Mouse (Mus musculus) stomach, embryonic 15.5 days (tissue): Measurements from ENCODE around the gene Upf3b. TPM values are rescaled to one million over a fixed set of nuclear protein-coding genes. Genes with fewer than 3 reads are reported as not detected.

Experiments
- ATAC-seq: fragments of 200-750 bp; cut with Nextera tagmentation; 2 replicates; pipeline ENCODE4 v1.8.0; 2017; ENCODE audit warnings: low read depth, moderate number of reproducible peaks, moderate TSS enrichment; ENCODE audit not compliant: insufficient read depth, low FRiP score
- H3K27ac ChIP-seq: fragments of 300-500 bp; sonication (generic); 2 replicates; pipeline ENCODE4 v1.5.1; 2015; ENCODE audit warnings: mild to moderate bottlenecking, inconsistent platforms
- H3K27me3 ChIP-seq: fragments of 300-500 bp; sonication (generic); replicated peaks from 2 replicates; pipeline ENCODE4 v1.6.1; 2015; ENCODE audit warnings: inconsistent platforms
- H3K36me3 ChIP-seq: fragments of 300-500 bp; sonication (generic); 2 replicates; pipeline ENCODE4 v1.6.1; 2015; ENCODE audit warnings: inconsistent platforms
- H3K4me1 ChIP-seq: fragments of 300-500 bp; sonication (generic); 2 replicates; pipeline ENCODE4 v1.6.1; 2015; ENCODE audit warnings: inconsistent platforms
- H3K4me2 ChIP-seq: fragments of 300-500 bp; sonication (generic); 2 replicates; pipeline ENCODE4 v1.6.1; 2015; ENCODE audit warnings: mild to moderate bottlenecking, inconsistent platforms
- H3K4me3 ChIP-seq: fragments of 300-500 bp; sonication (generic); replicated peaks from 2 replicates; pipeline ENCODE4 v1.5.1; 2015; ENCODE audit warnings: inconsistent platforms
- H3K9ac ChIP-seq: fragments of 300-500 bp; sonication (generic); 2 replicates; pipeline ENCODE4 v1.6.1; 2015; ENCODE audit warnings: inconsistent platforms
- H3K9me3 ChIP-seq: fragments of 300-500 bp; sonication (generic); 2 replicates; pipeline ENCODE4 v1.6.1; 2016; ENCODE audit warnings: inconsistent platforms
- WGBS: fragments of 180-500 bp; shearing (Covaris S2); methylation state at CpG from one replicate; pipeline ENCODE4 v1.1.7; 2015; 5-methylcytosine and 5-hydroxymethylcytosine counted together
- polyA plus RNA-seq: library from polyadenylated mRNA; unstranded; fragments of >200 nt; fragmentation: Nextera tagmentation; extraction: Ambion mirVana; gene quantifications from 2 replicates; pipeline ENCODE4 v1.2.1, GENCODE M21; 2015

Upf3b gene
- polyA plus RNA-seq, 1 experiment from 2014 or later: 22.3 TPM

GRCm38 (mm10) chrX:37074262-37074892, 35.7 kb downstream of the Upf3b start:
- 41% methylated on average over 9 of the region's 9 CpGs for WGBS
- no peak; the same call in 1 of the 2 replicates for ATAC-seq
- Histone ChIP-seq H3K27ac (no peak overlapping the region), H3K36me3 (no peaks in the 10 kb centered on the region), H3K4me3 (no peak overlapping the region), H3K27me3 (no peaks in the 10 kb centered on the region), H3K4me1 (no peaks in the 10 kb centered on the region), H3K9me3 (no peaks in the 10 kb centered on the region), H3K9ac (no peak overlapping the region), H3K4me2 (no peak overlapping the region)

- H3K27me3 ChIP-seq: no peaks in the 10 kb centered on the region
- no peak overlapping the region for H3K4me3 ChIP-seq
- ATAC-seq: no peak
- no peaks in the 10 kb centered on the region for H3K4me1 ChIP-seq
- no peak overlapping the region for H3K9ac ChIP-seq
- no peaks in the 10 kb centered on the region for H3K9me3 ChIP-seq
- no peak overlapping the region for H3K4me2 ChIP-seq
- H3K27ac ChIP-seq: no peak overlapping the region
- WGBS: 76% methylated on average over 5 of the region's 5 CpGs
- no peaks in the 10 kb centered on the region for H3K36me3 ChIP-seq
These were observed 41.4 kb downstream of the Upf3b start for GRCm38 (mm10) chrX:37068766-37069165.

GRCm38 (mm10) chrX:37067299-37067698, 42.8 kb downstream of the Upf3b start:
- 77% methylated on average over 3 of the region's 3 CpGs for WGBS
- Histone ChIP-seq H3K27me3 (no peaks in the 10 kb centered on the region), H3K4me1 (no peaks in the 10 kb centered on the region), H3K36me3 (no peaks in the 10 kb centered on the region), H3K27ac (no peak overlapping the region), H3K4me3 (no peak overlapping the region), H3K9ac (no peak overlapping the region), H3K4me2 (no peak overlapping the region), H3K9me3 (no peaks in the 10 kb centered on the region)
- no peak for ATAC-seq

- H3K9me3 ChIP-seq: no peaks in the 10 kb centered on the region
- H3K36me3 ChIP-seq: no peaks in the 10 kb centered on the region
- no peaks in the 10 kb centered on the region for H3K4me1 ChIP-seq
- no peak overlapping the region for H3K4me3 ChIP-seq
- WGBS: 77% methylated on average over 9 of the region's 9 CpGs
- no peaks in the 10 kb centered on the region for H3K27me3 ChIP-seq
- no peak overlapping the region for H3K4me2 ChIP-seq
- no peak for ATAC-seq
- no peak overlapping the region for H3K9ac ChIP-seq
- no peak overlapping the region for H3K27ac ChIP-seq
These were observed 46.2 kb downstream of the Upf3b start for GRCm38 (mm10) chrX:37063902-37064301.

- no peak for ATAC-seq
- peak overlapping the region; percentile 33 for H3K4me3 ChIP-seq
- H3K9me3 ChIP-seq: no peaks in the 10 kb centered on the region
- H3K36me3 ChIP-seq: no peaks in the 10 kb centered on the region
- H3K9ac ChIP-seq: no peak overlapping the region
- no peak overlapping the region for H3K27ac ChIP-seq
- peak overlapping the region; percentile 76 for H3K4me2 ChIP-seq
- peaks cover 8% of the 10 kb centered on the region for H3K27me3 ChIP-seq
- H3K4me1 ChIP-seq: 0 out of 2 replicates have a peak, but pooled peaks cover 7% of the 10 kb centered on the region
- 22% methylated on average over 62 of the region's 70 CpGs for WGBS
These were observed 61.0 kb downstream of the Upf3b start for GRCm38 (mm10) chrX:37048890-37049823.

- Histone ChIP-seq H3K4me1 (0 out of 2 replicates have a peak, but pooled peaks cover 7% of the 10 kb centered on the region), H3K36me3 (no peaks in the 10 kb centered on the region), H3K9ac (no peak within 1 kb of the TSS), H3K27me3 (peaks cover 8% of the 10 kb centered on the region), H3K4me2 (peak within 1 kb of the TSS; percentile 76), H3K27ac (no peak within 1 kb of the TSS), H3K4me3 (peak within 1 kb of the TSS; percentile 33), H3K9me3 (no peaks in the 10 kb centered on the region)
- WGBS: 20% methylated on average over 38 of the region's 38 CpGs
- ATAC-seq: no peak
These were observed 61.8 kb downstream of the Upf3b start, which contains the start of gene Sowahd for GRCm38 (mm10) chrX:37048066-37048889. TSS of gene Sowahd (plus strand) at chrX:37048845.

- WGBS: 19% methylated on average over 9 of the region's 9 CpGs
- ATAC-seq: no peak
- no peak overlapping the region for H3K9ac ChIP-seq
These were observed 67.4 kb downstream of the Upf3b start for GRCm38 (mm10) chrX:37042726-37043125.

More at GRCm38 (mm10) chrX:37042726-37043125, 67.4 kb downstream of the Upf3b start:
- no peaks in the 10 kb centered on the region for H3K27me3 ChIP-seq
- H3K9me3 ChIP-seq: no peaks in the 10 kb centered on the region
- H3K4me1 ChIP-seq: no peaks in the 10 kb centered on the region
- no peak overlapping the region for H3K27ac ChIP-seq
- H3K4me3 ChIP-seq: no peak overlapping the region
- no peaks in the 10 kb centered on the region for H3K36me3 ChIP-seq
- no peak overlapping the region for H3K4me2 ChIP-seq

Other genes starting within 250 kb of the Upf3b start
- gene Ube2a, start 236.4 kb downstream of the Upf3b start, polyA plus RNA-seq: 114 and 115 TPM in 2 replicates
- gene C330007P06Rik, start 236.2 kb downstream of the Upf3b start, polyA plus RNA-seq: 26.9 and 28.4 TPM in 2 replicates
- gene Nkrf, start 207.4 kb downstream of the Upf3b start, polyA plus RNA-seq: 1.6 and 1.9 TPM in 2 replicates
- 15.9 and 16.2 TPM in 2 replicates for gene Sept6, start 118.5 kb downstream of the Upf3b start, polyA plus RNA-seq
- 0.10 and 0.17 TPM in 2 replicates for gene Sowahd, start 61.5 kb downstream of the Upf3b start, polyA plus RNA-seq
- 527 and 550 TPM in 2 replicates for gene Rpl39, start 24.9 kb downstream of the Upf3b start, polyA plus RNA-seq
- 14.1 and 14.6 TPM in 2 replicates for gene Nkap, start 16.5 kb upstream of the Upf3b start, polyA plus RNA-seq
- 0.06 TPM in 1 of 2 replicates, not detected in the other for gene Akap14, start 58.5 kb upstream of the Upf3b start, polyA plus RNA-seq
- gene Ndufa1, start 80.8 kb upstream of the Upf3b start, polyA plus RNA-seq: 383 and 411 TPM in 2 replicates
- 10.2 TPM in 2 replicates for gene Rnf113a1, start 80.9 kb upstream of the Upf3b start, polyA plus RNA-seq
- not detected in 2 replicates for gene Gm9, start 100.7 kb upstream of the Upf3b start, polyA plus RNA-seq
- gene Rhox1, start 111.9 kb upstream of the Upf3b start, polyA plus RNA-seq: not detected in 2 replicates
- gene Rhox2a, start 134.7 kb upstream of the Upf3b start, polyA plus RNA-seq: not detected in 2 replicates
- gene Rhox3a, start 139.6 kb upstream of the Upf3b start, polyA plus RNA-seq: not detected in 2 replicates
- gene Rhox4a, start 155.0 kb upstream of the Upf3b start, polyA plus RNA-seq: not detected in 2 replicates